Mouse (Mus musculus): ENCODE data around the gene Adam23. TPM values are rescaled to one million over a fixed set of nuclear protein-coding genes. Genes with fewer than 3 reads are reported as not detected.

Adam23 gene
- polyA plus RNA-seq, 1 experiment from 2014 or later, result 7.6 TPM

- WGBS, result 77% methylated on average over 7 of the region's 7 CpGs
- no peaks in the 10 kb centered on the region for H3K27me3 ChIP-seq (ENCODE audit: control insufficient read depth, insufficient read depth, low read length)
- H3K4me1 ChIP-seq (ENCODE audit: control insufficient read depth, insufficient read depth, low read length), result no peaks in the 10 kb centered on the region
- no peak for DNase-seq (ENCODE audit: low spot score)
- H3K4me3 ChIP-seq (ENCODE audit: low read depth, low read length), result no peak overlapping the region
- no peaks in the 10 kb centered on the region for H3K9me3 ChIP-seq (replicated peaks; ENCODE audit: control insufficient read depth, low read length)
- H3K36me3 ChIP-seq (replicated peaks; ENCODE audit: control insufficient read depth, insufficient read depth, low read depth, low read length), result no peaks in the 10 kb centered on the region
- no peak overlapping the region for H3K9ac ChIP-seq (replicated peaks; ENCODE audit: low read length)
- no peak overlapping the region for H3K27ac ChIP-seq (replicated peaks; ENCODE audit: low read depth, low read length)
- H3K4me2 ChIP-seq (ENCODE audit: low read depth, low read length), result no peak overlapping the region
- ATAC-seq (replicated peaks; ENCODE audit: insufficient number of reproducible peaks, low FRiP score, low TSS enrichment, low read depth), result no peak
These were observed 11.6 kb upstream of the Adam23 start for GRCm38 (mm10) chr1:63434052-63434451.

GRCm38 (mm10) chr1:63437529-63437928 is 8.2 kb upstream of the Adam23 start:
- H3K27me3 ChIP-seq (ENCODE audit: control insufficient read depth, insufficient read depth, low read length), result no peaks in the 10 kb centered on the region
- no peaks in the 10 kb centered on the region for H3K9me3 ChIP-seq (replicated peaks; ENCODE audit: control insufficient read depth, low read length)
- ATAC-seq (replicated peaks; ENCODE audit: insufficient number of reproducible peaks, low FRiP score, low TSS enrichment, low read depth) (no peak), DNase-seq (ENCODE audit: low spot score) (no peak)
- 40% methylated on average over 3 of the region's 3 CpGs for WGBS
- no peaks in the 10 kb centered on the region for H3K36me3 ChIP-seq (replicated peaks; ENCODE audit: control insufficient read depth, insufficient read depth, low read depth, low read length)
- no peaks in the 10 kb centered on the region for H3K4me1 ChIP-seq (ENCODE audit: control insufficient read depth, insufficient read depth, low read length)
- H3K9ac ChIP-seq (replicated peaks; ENCODE audit: low read length), result no peak overlapping the region
- H3K4me3 ChIP-seq (ENCODE audit: low read depth, low read length), result no peak overlapping the region
- H3K4me2 ChIP-seq (ENCODE audit: low read depth, low read length), result no peak overlapping the region
- no peak overlapping the region for H3K27ac ChIP-seq (replicated peaks; ENCODE audit: low read depth, low read length)

- Histone ChIP-seq H3K27ac (replicated peaks; ENCODE audit: low read depth, low read length) (no peak overlapping the region), H3K4me2 (ENCODE audit: low read depth, low read length) (no peak overlapping the region), H3K36me3 (replicated peaks; ENCODE audit: control insufficient read depth, insufficient read depth, low read depth, low read length) (no peaks in the 10 kb centered on the region), H3K9ac (replicated peaks; ENCODE audit: low read length) (no peak overlapping the region), H3K4me1 (ENCODE audit: control insufficient read depth, insufficient read depth, low read length) (no peaks in the 10 kb centered on the region), H3K9me3 (replicated peaks; ENCODE audit: control insufficient read depth, low read length) (no peaks in the 10 kb centered on the region), H3K4me3 (ENCODE audit: low read depth, low read length) (no peak overlapping the region), H3K27me3 (ENCODE audit: control insufficient read depth, insufficient read depth, low read length) (no peaks in the 10 kb centered on the region; the same call in 1 of the 2 replicates)
- no peak for DNase-seq (ENCODE audit: low spot score)
- WGBS, result 59% methylated on average over 2 of the region's 2 CpGs
- no peak for ATAC-seq (replicated peaks; ENCODE audit: insufficient number of reproducible peaks, low FRiP score, low TSS enrichment, low read depth)
These were observed 3.5 kb upstream of the Adam23 start for GRCm38 (mm10) chr1:63442186-63442585.

GRCm38 (mm10) chr1:63442616-63443015 is 3.1 kb upstream of the Adam23 start:
- DNase-seq (ENCODE audit: low spot score) (no peak), ATAC-seq (replicated peaks; ENCODE audit: insufficient number of reproducible peaks, low FRiP score, low TSS enrichment, low read depth) (no peak)
- Histone ChIP-seq H3K4me3 (ENCODE audit: low read depth, low read length) (no peak overlapping the region), H3K4me2 (ENCODE audit: low read depth, low read length) (no peak overlapping the region), H3K36me3 (replicated peaks; ENCODE audit: control insufficient read depth, insufficient read depth, low read depth, low read length) (no peaks in the 10 kb centered on the region), H3K27me3 (ENCODE audit: control insufficient read depth, insufficient read depth, low read length) (no peaks in the 10 kb centered on the region; the same call in 1 of the 2 replicates), H3K9ac (replicated peaks; ENCODE audit: low read length) (no peak overlapping the region), H3K9me3 (replicated peaks; ENCODE audit: control insufficient read depth, low read length) (no peaks in the 10 kb centered on the region), H3K4me1 (ENCODE audit: control insufficient read depth, insufficient read depth, low read length) (no peaks in the 10 kb centered on the region), H3K27ac (replicated peaks; ENCODE audit: low read depth, low read length) (no peak overlapping the region)
- WGBS, result 66% methylated on average over 4 of the region's 4 CpGs

- no peak for ATAC-seq (replicated peaks; ENCODE audit: insufficient number of reproducible peaks, low FRiP score, low TSS enrichment, low read depth)
- no peak for DNase-seq (ENCODE audit: low spot score)
- Histone ChIP-seq H3K27ac (replicated peaks; ENCODE audit: low read depth, low read length) (no peak overlapping the region), H3K9me3 (replicated peaks; ENCODE audit: control insufficient read depth, low read length) (no peaks in the 10 kb centered on the region), H3K9ac (replicated peaks; ENCODE audit: low read length) (peak overlapping the region; percentile 82), H3K4me2 (ENCODE audit: low read depth, low read length) (peak overlapping the region; percentile 99), H3K36me3 (replicated peaks; ENCODE audit: control insufficient read depth, insufficient read depth, low read depth, low read length) (no peaks in the 10 kb centered on the region), H3K4me1 (ENCODE audit: control insufficient read depth, insufficient read depth, low read length) (no peaks in the 10 kb centered on the region), H3K4me3 (ENCODE audit: low read depth, low read length) (peak overlapping the region; percentile 83), H3K27me3 (ENCODE audit: control insufficient read depth, insufficient read depth, low read length) (no peaks in the 10 kb centered on the region; the same call in 1 of the 2 replicates)
- 57% methylated on average over 10 of the region's 10 CpGs for WGBS
These were observed 512 bp upstream of the Adam23 start for GRCm38 (mm10) chr1:63445149-63445609.

GRCm38 (mm10) chr1:63446047-63446704 is 485 bp downstream of the Adam23 start:
- Histone ChIP-seq H3K27ac (replicated peaks; ENCODE audit: low read depth, low read length) (no peak overlapping the region), H3K9ac (replicated peaks; ENCODE audit: low read length) (peak overlapping the region; percentile 82), H3K9me3 (replicated peaks; ENCODE audit: control insufficient read depth, low read length) (no peaks in the 10 kb centered on the region), H3K27me3 (ENCODE audit: control insufficient read depth, insufficient read depth, low read length) (no peaks in the 10 kb centered on the region; the same call in 1 of the 2 replicates), H3K4me2 (ENCODE audit: low read depth, low read length) (peak overlapping the region; percentile 99), H3K4me3 (ENCODE audit: low read depth, low read length) (peak overlapping the region; percentile 83), H3K36me3 (replicated peaks; ENCODE audit: control insufficient read depth, insufficient read depth, low read depth, low read length) (no peaks in the 10 kb centered on the region), H3K4me1 (ENCODE audit: control insufficient read depth, insufficient read depth, low read length) (no peaks in the 10 kb centered on the region)
- WGBS, result 1% methylated on average over 30 of the region's 68 CpGs
- ATAC-seq (replicated peaks; ENCODE audit: insufficient number of reproducible peaks, low FRiP score, low TSS enrichment, low read depth), result peak; percentile 64
- peak; percentile 6 for DNase-seq (ENCODE audit: low spot score)

- Histone ChIP-seq H3K27me3 (ENCODE audit: control insufficient read depth, insufficient read depth, low read length) (no peaks in the 10 kb centered on the region; the same call in 1 of the 2 replicates), H3K27ac (replicated peaks; ENCODE audit: low read depth, low read length) (no peak overlapping the region), H3K4me2 (ENCODE audit: low read depth, low read length) (peak overlapping the region; percentile 99), H3K9me3 (replicated peaks; ENCODE audit: control insufficient read depth, low read length) (no peaks in the 10 kb centered on the region), H3K36me3 (replicated peaks; ENCODE audit: control insufficient read depth, insufficient read depth, low read depth, low read length) (no peaks in the 10 kb centered on the region), H3K4me3 (ENCODE audit: low read depth, low read length) (peak overlapping the region; percentile 83), H3K4me1 (ENCODE audit: control insufficient read depth, insufficient read depth, low read length) (no peaks in the 10 kb centered on the region), H3K9ac (replicated peaks; ENCODE audit: low read length) (no peak overlapping the region)
- no peak for DNase-seq (ENCODE audit: low spot score)
- 61% methylated on average over 2 of the region's 2 CpGs for WGBS
- no peak for ATAC-seq (replicated peaks; ENCODE audit: insufficient number of reproducible peaks, low FRiP score, low TSS enrichment, low read depth)
These were observed 1.0 kb downstream of the Adam23 start for GRCm38 (mm10) chr1:63446721-63447120.

GRCm38 (mm10) chr1:63450091-63450490 is 4.4 kb downstream of the Adam23 start:
- no peaks in the 10 kb centered on the region for H3K4me1 ChIP-seq (ENCODE audit: control insufficient read depth, insufficient read depth, low read length)
- WGBS, result 74% methylated on average over 4 of the region's 4 CpGs
- no peak overlapping the region for H3K4me2 ChIP-seq (ENCODE audit: low read depth, low read length)
- no peaks in the 10 kb centered on the region; the same call in 1 of the 2 replicates for H3K27me3 ChIP-seq (ENCODE audit: control insufficient read depth, insufficient read depth, low read length)
- no peak overlapping the region for H3K9ac ChIP-seq (replicated peaks; ENCODE audit: low read length)
- DNase-seq (ENCODE audit: low spot score), result no peak
- ATAC-seq (replicated peaks; ENCODE audit: insufficient number of reproducible peaks, low FRiP score, low TSS enrichment, low read depth), result no peak
- H3K36me3 ChIP-seq (replicated peaks; ENCODE audit: control insufficient read depth, insufficient read depth, low read depth, low read length), result no peaks in the 10 kb centered on the region
- no peaks in the 10 kb centered on the region for H3K9me3 ChIP-seq (replicated peaks; ENCODE audit: control insufficient read depth, low read length)
- no peak overlapping the region for H3K4me3 ChIP-seq (ENCODE audit: low read depth, low read length)
- H3K27ac ChIP-seq (replicated peaks; ENCODE audit: low read depth, low read length), result no peak overlapping the region
